Mouse (Mus musculus): ENCODE results near the gene Slc27a1.
A peak's percentile ranks its signal among the peaks of the same experiment; 100 is the strongest.

Gene Slc27a1

DNA sequence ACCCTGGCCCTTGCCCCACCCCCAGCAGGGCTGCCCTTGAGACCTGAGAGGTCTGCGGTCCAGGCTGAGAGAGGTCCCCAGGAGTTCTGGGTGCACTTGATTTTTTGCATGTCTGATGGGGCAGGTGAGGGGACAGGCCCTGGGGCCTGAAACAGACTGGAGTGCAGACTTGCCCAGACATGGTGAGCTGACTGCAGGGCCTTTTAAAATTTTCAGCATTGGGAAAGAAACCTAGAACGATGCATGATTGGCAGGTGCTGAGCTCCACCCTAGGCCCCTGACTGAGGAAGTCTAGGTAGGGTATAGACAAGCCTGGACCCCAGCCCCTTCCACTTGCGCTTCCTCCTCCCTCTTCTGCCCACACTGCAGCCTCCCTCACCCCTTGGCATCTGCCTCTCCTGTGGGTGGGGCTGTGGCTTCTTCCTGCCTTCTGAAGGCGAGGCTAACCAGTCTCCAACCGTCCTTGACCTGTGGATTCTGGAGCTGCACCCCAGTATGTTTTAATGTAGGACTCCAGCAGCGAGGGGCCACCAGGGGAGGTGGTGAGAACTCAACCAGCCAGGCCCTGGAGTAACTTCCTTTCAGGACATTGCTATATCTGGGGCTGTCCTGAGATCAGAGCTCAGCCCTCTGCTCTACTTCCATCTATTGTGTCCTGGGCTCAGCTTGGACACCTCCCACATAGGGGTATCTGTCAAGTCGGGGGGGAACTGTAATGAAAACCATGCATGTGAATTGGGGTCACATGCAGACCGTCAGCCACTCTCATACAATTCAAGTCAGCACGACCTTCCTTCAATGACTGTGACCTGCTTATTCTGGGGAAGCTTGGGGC lies 58.8 kb downstream of the Slc27a1 start:
- peak in 1 of 2 experiments; percentile 20 for DNase-seq

GRCm38 (mm10) chr8:71628396-71629095 lies 59.9 kb downstream of the Slc27a1 start:
- DNase-seq, result no peak

DNA sequence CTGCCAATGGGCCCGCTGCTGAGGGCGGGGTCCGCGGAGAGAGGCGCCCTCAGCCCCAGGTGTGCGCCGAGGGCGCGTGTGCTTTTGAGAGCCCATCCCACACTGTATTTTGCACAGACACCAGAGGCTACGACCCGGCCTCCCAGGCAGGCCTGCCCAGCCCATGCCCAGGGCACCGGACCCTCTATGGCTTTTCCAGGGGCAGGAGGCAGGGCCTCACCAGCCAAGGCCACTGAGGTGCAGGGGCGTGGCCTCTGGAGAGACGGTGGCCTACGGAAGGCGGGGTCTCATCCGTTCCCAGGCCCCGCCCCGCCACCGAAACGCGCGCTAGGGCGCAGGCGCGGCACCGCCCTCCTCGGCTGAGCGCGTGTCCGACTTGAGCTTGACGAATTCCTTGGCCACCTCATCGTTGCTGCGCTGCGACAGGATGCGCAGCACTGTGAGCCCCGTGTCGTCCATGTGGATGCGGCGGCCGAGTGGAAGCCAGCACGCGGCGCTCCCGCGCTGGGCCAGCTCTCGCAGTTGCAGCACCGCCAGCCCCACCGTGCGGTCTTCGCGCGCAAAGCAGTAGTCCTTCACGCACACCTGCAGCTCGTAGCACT lies 60.5 kb downstream of the Slc27a1 start:
- DNase-seq, result peak; percentile 93 to 96

GRCm38 (mm10) chr8:71629781-71630212 lies 61.1 kb downstream of the Slc27a1 start:
- DNase-seq, result peak; percentile 44 to 76

DNA sequence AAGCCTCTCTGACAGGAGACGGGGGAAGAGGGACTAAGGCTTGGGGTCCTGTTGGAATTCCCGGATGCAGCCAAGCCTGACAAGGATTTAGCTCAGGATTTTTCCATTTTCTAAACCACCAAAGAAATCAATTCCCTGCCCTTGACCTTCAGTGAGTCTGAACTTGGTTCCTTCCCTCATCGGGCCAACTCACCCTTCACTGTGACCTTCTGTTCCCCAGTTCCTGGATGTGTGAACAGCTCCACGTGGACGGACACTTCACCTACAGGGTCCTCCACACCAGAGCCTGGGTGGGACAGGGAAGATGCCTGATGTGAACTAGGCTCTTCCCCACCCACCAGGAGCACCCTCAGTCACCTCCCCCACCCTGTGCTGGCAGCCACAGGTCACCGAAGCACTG lies 62.1 kb downstream of the Slc27a1 start:
- no peak for DNase-seq

GRCm38 (mm10) chr8:71631897-71632296 lies 63.2 kb downstream of the Slc27a1 start:
- DNase-seq, result no peak

GRCm38 (mm10) chr8:71633164-71633563 lies 64.5 kb downstream of the Slc27a1 start:
- DNase-seq, result peak; percentile 38 to 78

DNA sequence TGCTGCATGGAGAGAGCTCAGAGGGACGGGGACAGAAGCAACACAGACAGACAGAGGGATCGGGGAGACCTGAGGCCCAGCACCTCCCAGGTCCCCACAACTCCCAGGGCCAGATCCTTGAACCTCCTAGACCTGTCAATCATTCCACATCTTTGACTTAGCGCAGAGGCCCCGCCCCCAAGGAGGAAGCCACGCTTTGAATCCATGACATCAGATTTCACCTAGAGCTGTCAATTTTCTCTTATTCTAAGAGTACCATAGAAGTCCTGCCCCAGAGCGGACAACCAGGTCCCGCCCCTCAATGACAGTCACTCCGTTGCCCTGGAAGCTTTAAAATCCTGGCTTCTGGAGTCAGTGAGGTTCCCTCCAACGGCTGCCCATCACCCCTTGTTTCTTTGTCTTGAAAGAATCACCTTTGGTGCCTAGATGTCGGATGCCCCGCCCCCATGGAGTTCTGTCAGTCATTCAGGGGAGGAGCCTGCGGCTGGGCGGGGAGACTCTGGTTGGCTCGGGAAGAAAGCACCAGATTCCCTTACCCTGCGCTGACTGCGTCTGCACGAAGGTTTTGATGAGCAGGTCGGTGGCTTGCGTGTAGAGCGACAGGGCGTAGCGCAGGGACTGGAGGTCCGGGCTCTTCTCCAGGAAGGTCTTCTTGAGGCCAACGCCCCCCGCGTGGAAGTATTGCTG lies 65.4 kb downstream of the Slc27a1 start:
- DNase-seq, result peak; percentile 67 to 84

All from kidney, postnatal 36 days (tissue).